17 mouse cellular contexts compared by ENCODE assay signal in genomic region chr11:95043608-95044007, GRCm38 (mm10). TPM values are rescaled to one million over a fixed set of nuclear protein-coding genes. Genes with fewer than 3 reads are reported as not detected.
DNase-seq lines count a peak whose midpoint lies in the region; ATAC-seq and TF ChIP-seq lines count a peak whose summit lies in the region.
"Had no signal": no experiment of that assay in that cellular context is flagged by ENCODE, and none has a peak within 500 bp of the region (broad histone marks: within the 10 kb centered on the region; RNA-seq: fewer than 3 reads in every experiment).

No protein-coding gene starts in this region.

- peak; percentile 51 for DNase-seq in cerebellum, adult 9-10 months
- DNase-seq in cerebellum, postnatal 10 days, result no peak
- DNase-seq in cerebellum, postnatal 25 days, result peak; percentile 6 to 18
- peak; percentile 11 for DNase-seq in gastrocnemius, adult 2 months
- DNase-seq in gastrocnemius, adult 18-20 months (ENCODE audit: low spot score), result no peak
- DNase-seq in urinary bladder, postnatal 25 days (ENCODE audit: low spot score), result no peak
- DNase-seq: adrenal gland, adult 8-10 months; adrenal gland, postnatal 14 days; adrenal gland, postnatal 36 days; forebrain, postnatal 0 days had no signal

- TF ChIP-seq CTCF in gastrocnemius, adult 2 months (IDR thresholded peaks at IDR 0.05), result no peak

- H3K27ac ChIP-seq in gastrocnemius, adult 2 months, result no peak overlapping the region
- H3K27ac ChIP-seq: embryonic facial prominence, embryonic 10.5 days; embryonic facial prominence, embryonic 12.5 days; forebrain, embryonic 12.5 days; forebrain, embryonic 15.5 days had no signal

- no peak overlapping the region for H3K4me3 ChIP-seq in gastrocnemius, adult 2 months
- H3K4me3 ChIP-seq: embryonic facial prominence, embryonic 10.5 days; embryonic facial prominence, embryonic 12.5 days; forebrain, embryonic 12.5 days; forebrain, embryonic 15.5 days had no signal

- intact Hi-C loops in gastrocnemius, adult 2 months (cut with DNase I), result loop anchor here (2.0 to 10.0 kb wide), 2 partner anchors 103 to 179 kb away; no protein-coding TSS in a partner anchor

- no peak for ATAC-seq in cerebellum, adult (ENCODE audit: insufficient number of reproducible peaks, low FRiP score, low TSS enrichment)
- ATAC-seq: activated CD4-positive, CD25-positive, alpha-beta regulatory T cell, adult 4 months; forebrain, embryonic 15.5 days; forebrain, postnatal 0 days; Patski had no signal

RNA-seq across cellular contexts. Expression of gene Pdk2, which starts 2.5 kb away (rescaled TPM):
- 100 to 1,000 TPM; 471 to 485 TPM for total RNA-seq in gastrocnemius, adult 2 months (2021)
- total RNA-seq in gastrocnemius, adult 18-20 months (2021), result 100 to 1,000 TPM; 514 to 515 TPM

RNA-seq across cellular contexts. Expression of gene Itga3, which starts 33.0 kb away (rescaled TPM):
- 1 to 10 TPM; 4.3 to 5.2 TPM for total RNA-seq in gastrocnemius, adult 2 months (2021)
- total RNA-seq in gastrocnemius, adult 18-20 months (2021), result 1 to 10 TPM; 4.7 to 5.0 TPM

RNA-seq across cellular contexts. Expression of gene Samd14, which starts 33.9 kb away (rescaled TPM):
- total RNA-seq in gastrocnemius, adult 2 months (2021), result under 1 TPM; 0.28 to 0.42 TPM
- under 1 TPM; 0.34 to 0.52 TPM for total RNA-seq in gastrocnemius, adult 18-20 months (2021)

RNA-seq across cellular contexts. Expression of gene Ppp1r9b, which starts 52.8 kb away (rescaled TPM):
- 10 to 100 TPM; 18.3 to 25.7 TPM for total RNA-seq in gastrocnemius, adult 2 months (2021)
- total RNA-seq in gastrocnemius, adult 18-20 months (2021), result 10 to 100 TPM; 16.1 to 24.5 TPM

Comparison
In these comparisons a context has a peak if more than half of its experiments do, and no peak if none do; other contexts are left out.
1. DNase-seq: peak in cerebellum, adult 9-10 months (single experiment), cerebellum, postnatal 25 days (2 of 2) and gastrocnemius, adult 2 months (single experiment); none in cerebellum, postnatal 10 days (0 of 2), gastrocnemius, adult 18-20 months (single experiment) and urinary bladder, postnatal 25 days (single experiment).